Mouse (Mus musculus): ENCODE measurements around the gene Mrgpra6. TPM values are rescaled to one million over a fixed set of nuclear protein-coding genes. Genes with fewer than 3 reads are reported as not detected.

Mrgpra6 gene
- total RNA-seq (2021), result not detected

DNA sequence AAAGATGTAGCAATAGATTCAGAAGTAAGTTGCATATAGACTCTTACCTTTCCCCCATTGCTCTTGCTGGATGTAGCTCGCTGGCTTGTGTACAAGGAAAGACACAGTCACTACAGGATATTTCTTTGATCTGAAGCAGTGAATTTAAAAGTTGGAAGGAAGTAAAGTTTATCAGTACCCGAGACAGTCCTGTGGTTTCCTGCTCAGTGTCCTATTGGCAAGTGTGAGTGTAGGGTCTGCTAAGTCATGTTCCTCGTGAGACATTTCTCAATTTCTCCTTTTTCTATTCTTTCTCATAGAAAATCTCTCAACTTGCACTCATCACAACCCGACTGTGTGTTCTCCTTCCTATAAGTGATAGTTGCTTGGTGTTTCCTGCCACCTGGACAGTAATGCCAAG lies at the start of gene Mrgpra6:
Mrgpra6 (minus strand) TSS at position 91 of the 400 bp plus-strand sequence.
- no peak for DNase-seq (ENCODE audit: low spot score in 2 of 2)
- intact Hi-C loops (cut with DNase I), result no loop called here

DNA sequence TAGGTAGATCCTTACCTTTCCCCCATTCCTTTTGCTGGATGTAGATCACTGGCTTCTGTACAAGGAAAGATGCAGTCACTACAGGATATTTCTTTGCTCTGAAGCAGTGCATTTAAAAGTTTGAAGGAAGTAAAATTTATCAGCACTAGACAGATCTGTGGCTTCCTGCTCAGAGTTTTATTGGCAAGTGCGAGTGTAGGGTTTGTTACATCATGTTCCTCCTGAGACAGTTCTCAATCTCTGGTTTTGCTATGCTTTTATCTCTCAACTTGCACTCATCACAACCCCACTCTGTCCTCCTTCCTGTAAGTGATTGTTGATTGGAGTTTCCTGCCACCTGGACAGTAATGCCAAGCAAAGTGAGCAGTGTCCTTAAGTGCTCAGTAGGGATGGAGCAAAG lies 48.0 kb upstream of the Mrgpra6 start, which contains the start of gene Mrgpra9:
Mrgpra9 (minus strand) TSS at position 79 of the 400 bp plus-strand sequence.
- DNase-seq (ENCODE audit: low spot score in 2 of 2), result no peak
- intact Hi-C loops (cut with DNase I), result no loop called here

DNA sequence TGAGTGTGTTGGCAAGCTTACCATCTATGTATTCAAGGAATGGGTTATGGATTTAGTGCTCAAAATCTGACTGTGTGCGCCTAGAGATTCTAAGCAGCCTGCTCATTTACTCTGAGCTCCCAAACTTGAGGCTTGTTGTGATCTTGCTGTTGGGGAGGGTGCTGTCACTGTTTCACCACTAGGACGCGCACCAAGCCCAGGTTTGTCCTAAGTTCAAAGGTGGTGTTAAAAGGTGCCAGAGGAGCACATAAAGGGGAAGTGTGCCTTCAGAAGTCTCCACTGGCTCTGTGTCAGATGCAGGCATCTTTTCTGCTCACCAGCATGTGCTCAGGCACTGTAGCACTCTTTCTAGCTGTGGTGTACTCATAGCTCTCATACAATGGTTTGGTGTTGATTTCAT lies 39.9 kb upstream of the Mrgpra6 start:
- intact Hi-C loops (cut with DNase I), result no loop called here
- no peak for DNase-seq (ENCODE audit: low spot score in 2 of 2)

DNA sequence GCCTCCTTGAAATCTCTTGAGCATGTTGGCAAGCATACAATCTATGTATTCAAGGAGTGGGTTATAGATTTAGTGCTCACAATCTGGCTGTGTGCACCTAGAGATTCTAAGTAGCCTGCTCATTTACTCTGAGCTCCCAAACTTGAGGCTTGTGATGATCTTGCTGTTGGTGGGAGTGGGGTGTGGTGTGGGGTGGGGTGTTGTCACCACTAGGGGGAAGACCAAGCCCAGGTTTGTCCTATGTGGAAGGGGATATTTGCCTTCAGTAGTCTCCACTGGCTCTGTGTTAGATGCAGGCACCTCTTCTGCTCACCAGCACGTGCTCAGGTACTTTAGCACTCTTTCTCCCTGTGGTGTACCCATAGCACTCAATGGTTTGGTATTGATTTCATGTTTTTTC lies 9.4 kb downstream of the Mrgpra6 start:
- intact Hi-C loops (cut with DNase I), result no loop called here
- DNase-seq (ENCODE audit: low spot score in 2 of 2), result no peak

DNA sequence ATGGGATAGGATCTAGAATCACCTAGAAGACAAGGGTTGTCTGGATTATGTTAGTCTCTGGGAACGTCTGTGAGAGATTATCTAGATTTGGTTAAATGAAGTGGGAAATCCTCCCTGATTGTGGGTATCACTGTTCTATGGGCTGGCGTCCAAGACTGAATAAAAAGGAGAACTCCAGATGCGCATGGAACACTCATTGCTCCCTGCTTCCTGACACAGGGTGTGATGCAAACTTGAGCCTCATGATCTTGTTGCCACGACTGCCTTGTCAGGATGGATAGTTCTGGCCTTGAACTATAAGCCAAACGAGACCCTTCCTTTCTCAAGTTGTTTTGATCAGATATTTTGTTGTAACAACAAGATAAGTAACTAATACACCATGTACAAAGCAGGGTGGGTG lies 33.9 kb downstream of the Mrgpra6 start:
- intact Hi-C loops (cut with DNase I), result no loop called here
- DNase-seq (ENCODE audit: low spot score in 2 of 2), result no peak

DNA sequence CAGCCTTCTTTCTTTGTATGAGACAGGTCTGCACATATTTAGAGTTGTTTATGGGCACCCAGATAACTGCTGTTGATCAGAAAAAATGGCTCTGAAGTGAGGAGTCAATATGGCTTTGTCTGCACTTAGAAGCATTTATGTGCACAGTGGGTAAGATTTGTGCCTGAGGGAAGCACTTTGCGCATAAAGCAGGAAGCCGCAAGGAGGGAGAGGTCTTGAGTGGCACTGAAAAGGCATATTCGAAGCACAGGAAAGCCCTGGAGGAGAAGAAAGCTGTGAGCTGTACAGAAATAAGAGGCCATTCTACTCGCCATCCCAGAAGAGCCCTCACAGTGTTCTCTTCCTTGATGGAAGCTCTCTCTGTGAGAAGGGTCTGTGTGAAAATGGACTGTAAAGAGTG lies 39.7 kb downstream of the Mrgpra6 start:
- no peak for DNase-seq (ENCODE audit: low spot score in 2 of 2)

DNA sequence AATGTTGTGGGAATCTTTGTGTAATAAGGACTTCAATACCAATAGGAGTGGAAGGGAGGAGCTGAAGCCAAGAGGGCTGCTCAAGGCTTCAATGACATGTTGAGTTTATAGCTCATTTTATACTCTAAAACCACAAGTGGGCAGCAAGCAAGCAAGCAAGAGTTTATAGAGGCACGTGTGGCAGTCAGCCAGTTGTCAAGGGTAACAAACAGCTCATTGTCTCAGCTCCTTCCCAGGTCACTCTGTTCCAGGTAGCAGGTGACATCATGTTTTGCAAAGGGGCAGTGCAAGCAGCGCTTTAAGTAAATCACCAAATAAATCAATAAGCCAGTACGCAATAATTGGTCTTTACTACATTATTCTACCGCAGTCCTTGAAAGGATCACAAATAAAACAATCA lies 41.5 kb downstream of the Mrgpra6 start:
- DNase-seq (ENCODE audit: low spot score in 2 of 2), result no peak
- intact Hi-C loops (cut with DNase I), result no loop called here

More for the DNA sequence above, 39.7 kb downstream of the Mrgpra6 start:
- intact Hi-C loops (cut with DNase I), result no loop called here

DNA sequence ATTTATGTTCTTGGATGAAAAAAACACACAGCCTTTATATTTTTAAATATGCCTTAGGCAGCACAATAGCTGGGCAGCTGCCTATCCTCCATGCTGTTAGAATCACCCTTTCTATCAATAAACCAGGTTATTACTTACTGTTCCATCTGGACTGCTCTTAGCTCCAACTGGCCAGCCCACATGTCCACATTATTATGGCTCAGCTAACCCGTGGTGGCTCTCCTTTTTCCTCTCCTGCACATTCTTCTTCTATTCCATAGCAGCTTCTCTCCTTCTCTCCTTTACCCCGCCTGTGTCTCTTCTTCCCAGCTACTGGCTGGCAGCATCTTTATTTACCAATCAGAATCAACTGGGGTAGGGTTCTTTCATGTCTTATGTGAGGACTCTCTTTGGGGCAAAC lies 46.3 kb downstream of the Mrgpra6 start:
- intact Hi-C loops (cut with DNase I), result no loop called here

DNA sequence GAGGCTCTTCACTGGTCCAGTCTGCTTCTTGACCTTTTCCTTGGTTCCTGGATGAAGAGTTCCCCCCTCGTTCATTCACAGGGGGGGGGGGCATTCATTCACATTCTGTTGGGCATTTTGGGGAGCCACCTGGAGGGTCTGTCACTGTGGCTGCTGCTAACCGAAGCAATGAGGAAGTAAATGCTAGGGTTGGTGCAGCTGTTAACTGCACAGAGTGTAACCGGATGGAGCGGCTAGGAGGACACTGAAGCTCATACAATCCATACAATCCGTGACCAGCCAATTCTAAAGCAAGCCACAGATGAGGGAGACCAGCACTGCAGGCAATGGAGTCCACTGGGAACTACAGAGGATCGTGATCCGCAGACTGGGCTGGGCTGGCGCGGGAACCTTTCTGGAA lies 47.0 kb downstream of the Mrgpra6 start:
- DNase-seq (ENCODE audit: low spot score in 2 of 2), result no peak
- intact Hi-C loops (cut with DNase I), result no loop called here

More for the DNA sequence above, 46.3 kb downstream of the Mrgpra6 start:
- peak in 1 of 2 experiments; percentile 37 for DNase-seq (ENCODE audit: low spot score in 2 of 2)

DNA sequence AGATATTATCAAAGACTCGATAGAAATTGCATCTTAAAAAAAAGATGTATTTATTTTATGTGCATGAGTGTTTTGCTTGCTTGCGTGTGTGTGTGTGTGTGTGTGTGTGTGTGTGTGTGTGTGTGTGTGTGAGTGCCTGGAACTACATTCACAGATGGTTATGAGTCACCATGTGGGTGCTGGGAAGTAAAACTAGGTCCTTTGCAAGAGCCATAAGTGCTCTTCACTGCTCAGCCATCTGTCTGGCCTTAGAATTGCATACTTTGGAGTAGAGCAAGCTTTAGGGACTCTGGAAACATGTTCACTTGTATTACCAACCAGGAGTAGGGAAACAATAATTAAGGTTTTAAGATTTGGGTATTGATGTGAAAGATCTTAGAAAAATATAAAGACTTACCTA lies 48.9 kb downstream of the Mrgpra6 start:
- DNase-seq (ENCODE audit: low spot score in 2 of 2), result peak in 1 of 2 experiments; percentile 86
- intact Hi-C loops (cut with DNase I), result no loop called here

DNA sequence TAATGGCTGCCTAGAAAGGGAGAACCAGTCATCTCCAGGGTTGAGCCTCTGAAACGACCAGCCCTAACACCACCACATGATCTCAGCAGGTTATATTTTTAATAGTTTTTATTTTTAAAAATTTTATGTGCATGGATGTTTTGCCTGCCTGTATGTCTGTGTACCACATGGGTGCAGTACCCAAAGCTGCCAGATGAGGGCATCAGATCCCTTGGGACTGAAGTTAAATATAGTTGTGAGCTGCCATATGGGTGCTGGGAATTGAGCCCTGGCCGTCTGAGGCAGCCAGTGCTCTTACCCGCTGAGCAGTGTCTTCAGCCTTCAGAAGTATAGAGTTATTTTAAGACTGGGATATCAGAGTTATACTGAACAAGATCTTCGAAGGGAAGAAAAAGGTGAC lies 49.3 kb downstream of the Mrgpra6 start:
- no peak for DNase-seq (ENCODE audit: low spot score in 2 of 2)
- intact Hi-C loops (cut with DNase I), result no loop called here

DNA sequence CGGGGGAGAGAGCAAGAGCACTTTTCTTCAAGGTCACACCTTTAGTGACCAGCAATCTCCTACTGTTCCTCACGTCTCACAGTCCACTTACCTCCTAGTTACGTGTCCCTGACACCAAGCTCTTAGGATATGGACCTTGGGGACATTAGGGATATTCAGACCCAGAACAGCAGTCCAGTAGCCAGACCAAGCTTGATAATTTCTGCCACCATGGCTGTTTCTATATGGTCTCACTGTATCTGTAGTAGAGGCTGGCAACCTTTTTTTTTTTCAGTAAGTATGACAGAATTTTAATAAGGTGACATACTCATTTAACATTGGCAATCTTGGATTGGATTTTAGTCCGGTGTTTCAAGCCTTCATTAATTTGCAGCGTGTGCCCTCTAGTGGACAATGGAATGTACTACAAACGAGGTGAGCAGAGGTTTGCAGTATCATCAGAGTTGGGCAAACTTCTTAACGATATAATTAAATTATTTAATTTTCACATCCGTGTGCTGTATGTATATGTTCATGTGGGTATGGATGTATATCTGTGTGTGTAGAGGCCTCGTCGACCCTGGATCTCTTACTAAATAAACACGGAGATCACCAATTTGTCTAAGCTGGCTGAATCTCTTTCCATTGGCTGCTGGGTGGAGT lies 54.2 kb downstream of the Mrgpra6 start:
- DNase-seq (ENCODE audit: low spot score in 2 of 2), result peak; percentile 66 to 71
- intact Hi-C loops (cut with DNase I), result loop anchor here (1.0 to 2.0 kb wide), 3 partner anchors 70 to 187 kb away; no protein-coding TSS in a partner anchor

DNA sequence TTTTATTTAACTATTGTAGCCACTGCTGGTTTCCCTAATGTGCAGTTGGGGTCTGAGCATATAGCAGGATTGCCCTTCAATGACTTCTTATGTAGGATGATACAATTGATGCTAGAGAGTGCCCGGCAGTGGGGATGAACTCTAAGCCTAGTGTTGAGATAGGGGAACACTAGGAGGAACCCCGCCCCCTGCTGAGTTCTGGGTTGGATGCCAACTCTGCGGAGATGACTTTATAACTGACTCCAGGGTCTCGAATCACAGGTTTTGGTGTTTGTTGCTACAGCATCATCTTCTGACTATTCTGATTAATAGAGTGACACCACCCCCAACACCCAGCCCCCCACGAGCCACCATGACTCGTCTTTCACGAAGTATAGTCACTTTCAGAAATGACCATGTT lies 56.4 kb downstream of the Mrgpra6 start:
- no peak for DNase-seq (ENCODE audit: low spot score in 2 of 2)
- intact Hi-C loops (cut with DNase I), result no loop called here

DNA sequence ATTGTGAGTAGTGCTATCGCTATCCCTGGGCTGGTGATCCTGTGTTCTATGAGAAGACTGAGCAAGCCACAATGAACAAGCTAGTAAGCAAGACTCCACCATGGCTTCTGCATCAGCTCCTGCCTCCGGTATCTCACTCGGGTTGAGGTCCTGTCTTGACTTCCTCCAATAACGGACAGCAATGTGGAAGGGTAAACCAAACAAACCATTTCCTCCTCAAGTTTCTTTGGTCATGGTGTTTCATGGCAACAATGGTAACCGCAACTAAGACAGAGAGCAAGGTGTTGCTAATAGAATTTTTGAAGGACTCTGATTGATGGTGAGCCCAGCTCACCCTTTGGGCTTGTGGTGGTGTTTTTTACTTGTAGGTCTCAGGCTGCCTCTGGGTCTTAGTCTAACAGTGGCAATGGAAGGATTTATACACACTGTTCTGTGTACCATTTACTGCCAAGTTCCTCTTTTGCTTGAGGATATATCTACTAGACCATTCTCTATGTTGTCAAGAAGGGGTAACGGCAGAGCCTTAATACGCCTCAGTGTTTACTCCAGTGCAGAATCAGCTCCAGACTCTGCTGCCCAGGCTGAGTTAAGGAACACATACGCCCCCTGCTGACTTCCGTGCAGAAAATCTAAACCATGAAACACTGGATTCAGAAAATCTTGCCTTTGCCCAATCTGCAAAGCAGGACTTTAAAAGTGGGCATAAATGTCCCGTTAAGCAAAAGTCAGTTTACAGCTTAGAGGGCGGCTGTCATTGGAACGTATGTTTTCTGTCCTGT lies 58.5 kb downstream of the Mrgpra6 start:
- intact Hi-C loops (cut with DNase I), result loop anchor here (1.0 kb wide), 1 partner anchor 123 kb away; no protein-coding TSS in a partner anchor
- DNase-seq (ENCODE audit: low spot score in 2 of 2), result peak; percentile 54 to 66

DNA sequence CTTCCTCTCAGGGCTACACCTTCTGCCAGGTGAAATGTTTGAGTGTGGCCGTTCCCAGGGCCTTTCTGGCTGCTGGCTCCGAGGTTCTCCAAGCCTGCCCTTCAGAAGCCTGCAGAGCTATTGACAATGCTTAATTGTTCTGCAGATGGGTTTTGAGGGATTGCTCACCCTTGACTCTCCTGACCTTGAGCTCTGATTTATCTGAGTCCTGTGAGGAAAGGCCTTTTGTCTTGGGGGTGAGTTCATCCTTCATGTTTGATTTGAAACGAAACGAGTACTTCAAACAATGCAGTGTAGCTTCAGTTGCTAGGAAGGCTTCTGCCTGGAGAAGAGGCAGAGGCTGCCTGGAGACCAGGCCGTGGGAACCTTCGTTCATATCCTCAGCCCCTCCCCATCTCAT lies 60.4 kb downstream of the Mrgpra6 start:
- intact Hi-C loops (cut with DNase I), result no loop called here
- DNase-seq (ENCODE audit: low spot score in 2 of 2), result no peak

DNA sequence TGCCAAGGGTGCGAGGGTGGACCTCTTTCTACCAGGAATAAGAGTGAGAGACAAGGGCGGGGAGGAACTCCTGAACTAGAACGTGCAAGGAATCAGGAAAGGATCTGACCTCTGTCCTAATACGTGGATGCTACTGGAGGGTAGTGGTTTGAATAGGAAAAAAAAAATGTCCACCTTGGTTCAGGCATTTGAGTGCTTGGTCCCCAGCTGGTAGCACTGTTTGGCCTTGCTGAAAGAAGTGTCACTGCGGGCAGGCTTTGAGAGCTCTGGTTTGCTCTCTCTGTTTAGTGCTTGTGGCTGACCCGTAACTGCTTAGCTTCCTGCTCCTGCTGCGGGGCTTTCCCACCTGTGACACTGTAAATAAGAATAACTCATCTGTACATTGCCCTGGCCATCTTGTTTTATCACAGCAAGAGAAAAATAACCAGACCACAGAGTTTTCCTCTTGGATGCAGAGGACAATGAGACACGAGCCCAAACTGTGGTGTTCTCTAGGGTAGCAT lies 64.8 kb downstream of the Mrgpra6 start:
- DNase-seq (ENCODE audit: low spot score in 2 of 2), result no peak
- intact Hi-C loops (cut with DNase I), result no loop called here

Other genes with a start within 250 kb of the Mrgpra6 start
- 10 to 100 TPM; 10.2 to 13.3 TPM for gene Uevld, start 246.4 kb downstream of the Mrgpra6 start, total RNA-seq (2021)
- not detected for gene Gm9999, start 221.3 kb downstream of the Mrgpra6 start, total RNA-seq (2021)
- gene Spty2d1, start 196.5 kb downstream of the Mrgpra6 start, total RNA-seq (2021), result 10 to 100 TPM; 13.8 to 13.9 TPM
- gene Tmem86a, start 154.3 kb downstream of the Mrgpra6 start, total RNA-seq (2021), result 10 to 100 TPM; 16.4 to 19.4 TPM
- 100 to 1,000 TPM; 150 to 173 TPM for gene Ptpn5, start 71.2 kb downstream of the Mrgpra6 start, total RNA-seq (2021)
- gene Mrgpra9, start 47.9 kb upstream of the Mrgpra6 start, total RNA-seq (2021), result not detected
- gene Mrgpra1, start 149.3 kb upstream of the Mrgpra6 start, total RNA-seq (2021), result not detected
- gene Mrgpra2a, start 247.2 kb upstream of the Mrgpra6 start, total RNA-seq (2021), result not detected